Mouse (Mus musculus) central nervous system, embryonic 14 days (tissue): ENCODE measurements around the gene Gm12169. TPM values are rescaled to one million over a fixed set of nuclear protein-coding genes. Genes with fewer than 3 reads are reported as not detected.

ENCODE experiments used
- polyA plus RNA-seq: library from polyadenylated mRNA; depleted of rRNA; stranded (reverse); fragments of >200 nt; gene quantifications from 2 replicates; pipeline ENCODE4 v1.2.3, GENCODE M21; 2012; rRNA removed

Gm12169 gene
- not detected in 2 replicates for polyA plus RNA-seq

GRCm38 (mm10) chr11:46523912-46524311 lies at the start of gene Gm12169:
TSS of gene Gm12169 (plus strand) at chr11:46524212.

GRCm38 (mm10) chr11:46571327-46571726 lies 47.3 kb downstream of the Gm12169 start, which contains the start of gene BC053393:
TSS of gene BC053393 (plus strand) at chr11:46571536.

Other genes starting within 250 kb of the Gm12169 start
- 45.4 and 45.7 TPM in 2 replicates for gene Cyfip2, start 211.4 kb upstream of the Gm12169 start, polyA plus RNA-seq
- gene Itk, start 134.7 kb upstream of the Gm12169 start, polyA plus RNA-seq, result 0.02 and 0.04 TPM in 2 replicates
- gene Fam71b, start 127.7 kb upstream of the Gm12169 start, polyA plus RNA-seq, result not detected in 2 replicates
- 44.4 and 49.8 TPM in 2 replicates for gene Med7, start 87.3 kb upstream of the Gm12169 start, polyA plus RNA-seq
- gene Havcr2, start 69.3 kb upstream of the Gm12169 start, polyA plus RNA-seq, result 0.21 and 0.25 TPM in 2 replicates
- not detected in 2 replicates for gene BC053393, start 47.3 kb downstream of the Gm12169 start, polyA plus RNA-seq
- gene Dppa1, start 105.0 kb downstream of the Gm12169 start, polyA plus RNA-seq, result not detected in 2 replicates
- 0.02 TPM in 1 of 2 replicates, not detected in the other for gene Timd2, start 182.8 kb downstream of the Gm12169 start, polyA plus RNA-seq
- gene Havcr1, start 210.9 kb downstream of the Gm12169 start, polyA plus RNA-seq, result 0.10 TPM in 1 of 2 replicates, not detected in the other